Mouse (Mus musculus): ENCODE measurements around the gene Scn2a.
A peak's percentile ranks its signal among the peaks of the same experiment; 100 is the strongest.

Gene Scn2a

DNA sequence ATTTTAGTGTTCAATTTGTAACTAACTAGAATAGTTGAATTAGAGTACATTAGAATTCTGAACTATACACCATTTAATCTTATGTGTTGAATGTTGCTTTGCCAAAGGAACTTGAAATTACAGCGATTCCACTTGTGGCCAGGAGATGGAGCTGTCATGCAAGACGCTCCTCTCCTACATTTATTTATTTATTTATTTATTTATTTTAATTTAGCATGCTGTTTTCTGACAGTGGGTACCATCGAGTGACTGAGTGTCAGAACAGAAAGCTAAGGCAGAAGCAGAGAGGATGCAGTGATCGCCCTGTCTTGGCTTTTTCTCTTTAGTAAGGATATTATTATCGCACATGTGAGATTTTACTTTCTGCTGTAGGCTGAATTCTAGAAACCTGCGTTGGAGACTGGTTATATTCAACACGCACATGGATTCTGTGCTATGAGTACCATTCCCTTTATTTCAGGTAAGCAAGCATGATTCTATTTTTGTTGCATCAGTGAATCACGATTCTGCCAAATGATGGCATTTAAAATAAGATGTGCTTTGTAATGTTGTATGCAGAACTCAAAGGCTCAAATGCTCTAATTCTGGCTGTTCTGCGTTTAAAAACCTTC, at the start of gene Scn2a:
Gene Scn2a (plus strand): TSS at position 216 of the 611 bp plus-strand sequence.
- DNase-seq (ENCODE audit: low read depth) = peak; percentile 7

DNA sequence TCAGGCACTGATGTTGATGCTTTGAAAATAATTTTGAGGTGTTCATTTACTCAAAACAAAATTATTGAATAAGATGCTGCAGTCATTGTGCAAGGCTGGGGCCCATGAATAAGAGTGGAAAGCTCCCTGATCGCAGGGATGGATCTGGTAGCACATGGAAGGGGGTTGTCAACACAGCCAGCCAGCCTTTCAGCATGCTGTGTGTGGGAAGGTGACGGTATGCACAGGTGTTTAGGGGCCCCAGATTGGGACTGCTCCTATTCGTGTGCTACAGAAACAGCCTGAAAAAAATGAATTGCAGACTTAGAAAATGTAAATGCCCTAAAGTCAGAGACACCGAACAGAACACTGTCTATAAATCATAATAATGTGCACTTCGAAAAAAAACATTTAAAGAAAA, 32.9 kb upstream of the Scn2a start:
- DNase-seq (ENCODE audit: low read depth) = no peak

DNA sequence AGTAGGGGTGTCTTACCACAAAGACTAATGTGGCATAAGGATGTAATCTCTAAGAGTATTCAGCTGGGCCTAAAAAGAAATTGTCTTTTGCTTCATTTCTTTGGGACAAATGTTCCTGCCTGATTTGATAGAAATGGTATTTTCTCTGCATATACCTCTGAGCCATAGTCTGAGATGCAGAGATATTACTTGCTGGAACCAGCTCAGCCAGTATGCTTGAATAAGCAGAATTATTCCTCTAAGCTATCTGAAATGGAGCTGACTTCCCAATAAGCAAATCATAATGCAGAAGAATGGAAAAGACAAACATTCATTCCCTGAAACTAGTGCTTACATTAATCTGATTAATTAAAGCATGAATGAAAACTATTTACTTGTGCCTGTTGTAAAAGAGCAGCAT, 12.8 kb upstream of the Scn2a start:
- no peak for DNase-seq (ENCODE audit: low read depth)

DNA sequence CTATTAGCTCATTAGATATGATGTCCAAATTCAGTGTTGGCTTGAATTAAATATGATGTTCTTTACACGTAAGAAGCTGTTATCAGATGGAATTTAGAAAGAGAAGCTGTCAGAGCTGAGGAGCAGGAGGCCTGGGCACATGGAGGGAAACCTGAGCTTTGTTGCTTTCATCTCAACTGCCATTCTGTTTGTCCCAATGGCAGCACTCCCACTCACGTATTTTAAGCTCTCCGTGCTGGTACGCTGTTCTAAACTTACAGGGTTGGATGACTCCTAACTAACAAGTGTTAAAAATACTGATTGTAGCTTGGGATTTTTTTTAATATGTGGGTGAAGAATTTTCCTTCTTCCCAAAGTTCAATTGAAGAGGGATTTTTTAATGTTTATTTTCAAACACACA, 8.7 kb upstream of the Scn2a start:
- no peak for DNase-seq (ENCODE audit: low read depth)

DNA sequence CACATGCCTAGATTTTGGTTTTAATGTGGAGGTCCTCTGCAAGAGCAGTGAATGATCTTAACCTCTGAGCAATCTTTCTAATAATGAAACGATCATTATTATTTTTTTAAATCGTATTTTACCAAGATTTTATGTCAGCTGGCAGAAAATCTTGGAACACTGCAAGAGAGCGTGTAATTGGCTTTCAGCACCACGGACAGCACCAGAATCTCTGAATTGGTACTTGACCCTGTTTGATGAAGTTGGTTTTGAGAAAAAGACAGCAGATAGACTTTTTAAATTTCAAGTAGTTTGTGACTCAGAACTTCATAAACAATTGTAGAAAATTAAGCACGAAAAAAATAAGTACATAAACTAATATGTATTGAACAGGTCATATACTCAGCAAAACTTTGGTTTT, 790 bp upstream of the Scn2a start:
- peak; percentile 33 for DNase-seq (ENCODE audit: low read depth)

DNA sequence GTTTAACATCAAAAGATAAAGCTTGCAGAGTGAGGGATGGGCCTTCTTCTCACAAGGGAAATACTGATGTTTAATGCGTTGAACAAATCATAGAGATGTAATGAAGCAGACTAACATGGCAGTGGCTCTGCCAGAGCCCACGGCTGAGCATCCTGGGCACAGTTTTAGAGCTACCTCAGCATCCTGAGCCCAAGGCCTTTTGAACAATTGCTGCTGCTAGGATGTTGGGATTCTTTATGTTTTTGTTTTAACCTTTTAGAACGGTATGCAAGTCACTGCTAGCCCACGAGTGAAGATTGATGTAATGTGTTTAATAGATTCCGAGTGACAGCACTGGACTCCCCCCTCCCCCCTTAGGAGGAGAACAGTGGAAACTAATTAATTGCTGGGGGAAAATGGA, 683 bp downstream of the Scn2a start:
- no peak for DNase-seq (ENCODE audit: low read depth)

DNA sequence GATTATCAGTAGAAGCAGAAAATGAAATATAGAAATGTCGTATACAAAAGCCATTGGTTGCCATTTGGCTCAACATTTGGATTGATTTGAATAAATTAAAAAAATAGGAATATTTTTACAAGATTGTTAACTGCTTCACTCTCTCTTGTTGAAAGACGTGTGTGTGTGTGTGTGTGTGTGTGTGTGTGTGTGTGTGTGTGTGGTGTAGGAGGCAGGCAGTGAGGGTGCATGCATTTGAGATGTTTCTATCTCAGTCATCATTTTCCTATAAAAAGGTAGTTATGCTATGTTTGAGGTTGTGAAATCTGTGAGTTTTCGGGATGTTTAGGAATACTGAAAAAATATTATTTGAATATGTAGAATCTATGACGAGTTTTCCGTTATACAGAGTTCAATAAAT, 1.3 kb downstream of the Scn2a start:
- DNase-seq (ENCODE audit: low read depth) = no peak

DNA sequence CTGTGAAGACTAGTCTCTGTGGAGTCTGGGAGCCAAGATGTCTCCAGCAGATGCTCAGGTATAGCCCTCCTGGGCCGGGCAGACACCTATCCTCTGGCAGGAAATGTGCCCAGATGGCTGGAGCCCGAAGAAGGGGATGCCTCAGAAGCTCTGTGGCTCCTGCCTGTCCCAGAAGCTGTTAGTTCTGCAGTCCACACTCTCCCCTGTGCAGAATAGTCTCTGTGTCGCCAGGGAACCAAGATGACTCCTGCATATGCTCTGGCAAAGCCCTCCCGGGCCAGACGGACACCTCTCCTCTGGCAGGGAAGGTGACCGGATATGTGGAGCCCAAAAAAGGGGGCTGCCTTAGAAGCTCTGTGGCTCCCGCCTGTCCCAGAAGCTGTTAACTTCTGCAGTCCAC, 32.1 kb downstream of the Scn2a start:
- no peak for DNase-seq (ENCODE audit: low read depth)

DNA sequence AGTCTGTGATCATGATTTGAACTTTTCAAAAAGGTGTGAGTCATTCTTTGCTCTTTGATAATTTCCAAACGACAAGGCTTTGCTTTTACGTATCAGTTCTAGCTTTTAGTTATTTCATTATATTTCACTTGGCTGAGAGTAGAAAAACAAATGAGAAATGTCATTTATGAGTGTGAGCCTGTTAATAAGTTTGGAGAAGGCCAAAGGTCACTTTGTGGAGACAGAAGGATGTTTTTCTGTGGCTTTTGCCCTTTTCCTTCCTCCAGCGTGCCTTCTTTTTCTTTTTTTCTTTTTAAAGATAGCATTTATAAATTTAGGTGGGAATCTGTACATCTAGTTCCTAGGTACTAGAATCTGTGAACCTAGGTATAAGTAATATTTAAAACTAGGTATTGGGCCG, 36.5 kb downstream of the Scn2a start:
- DNase-seq (ENCODE audit: low read depth) = no peak

DNA sequence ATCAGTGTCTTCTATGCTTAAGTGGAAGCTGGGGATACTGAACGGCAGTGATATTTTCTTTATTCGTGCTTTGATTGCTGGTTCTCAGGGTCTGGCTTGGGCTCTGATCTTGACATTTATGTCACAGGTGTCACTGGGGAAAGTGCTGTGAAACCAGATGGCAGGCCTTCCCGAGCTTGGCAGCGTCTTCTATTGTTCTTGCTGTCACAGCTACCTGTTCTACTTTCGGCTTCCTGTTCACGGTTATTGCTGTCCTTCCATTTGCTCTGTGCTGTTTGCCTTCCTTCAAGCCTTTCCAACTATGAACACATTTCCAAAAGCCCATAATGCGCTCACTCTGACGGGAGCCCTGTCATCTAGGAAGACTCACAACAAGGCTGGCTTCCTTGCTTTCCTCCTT, 37.9 kb downstream of the Scn2a start:
- no peak for DNase-seq (ENCODE audit: low read depth)

DNA sequence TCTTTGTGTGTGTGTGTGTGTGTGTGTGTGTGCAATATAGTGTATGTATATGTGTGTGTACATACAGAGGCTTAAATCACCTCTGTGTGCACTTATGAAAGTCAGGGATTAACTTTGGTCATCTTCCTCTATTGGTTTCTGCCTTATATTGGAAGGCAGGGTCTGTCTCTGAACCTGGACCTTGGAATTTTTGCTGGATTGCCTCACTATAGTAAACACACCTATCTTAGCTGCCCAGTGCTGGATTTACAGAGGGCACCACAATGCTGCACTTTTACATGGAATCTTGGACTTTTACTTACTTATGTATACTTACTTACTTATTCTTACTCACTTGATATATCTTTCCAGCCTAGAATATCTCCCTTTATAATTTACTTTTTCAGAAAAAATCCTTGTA, 43.3 kb downstream of the Scn2a start:
- no peak for DNase-seq (ENCODE audit: low read depth)

DNA sequence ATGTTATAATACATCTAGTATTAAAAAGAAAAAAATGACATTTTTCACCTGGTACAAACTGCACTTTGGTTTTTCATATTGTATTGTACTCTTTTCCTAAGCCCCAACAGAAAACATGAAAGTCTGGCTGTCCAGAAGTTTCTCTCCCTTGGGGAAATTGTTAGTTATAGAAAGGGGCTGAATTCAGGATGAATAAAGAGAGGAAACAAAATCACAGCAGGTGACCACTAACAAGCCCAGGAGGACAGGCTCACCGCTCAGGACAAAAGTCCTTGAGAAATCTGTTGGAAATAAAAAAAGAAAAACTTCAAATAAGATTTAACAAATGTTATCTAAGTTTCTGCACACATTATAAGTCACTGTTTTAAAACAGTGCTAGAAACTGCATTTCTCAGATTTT, 43.9 kb downstream of the Scn2a start:
- DNase-seq (ENCODE audit: low read depth) = no peak

DNA sequence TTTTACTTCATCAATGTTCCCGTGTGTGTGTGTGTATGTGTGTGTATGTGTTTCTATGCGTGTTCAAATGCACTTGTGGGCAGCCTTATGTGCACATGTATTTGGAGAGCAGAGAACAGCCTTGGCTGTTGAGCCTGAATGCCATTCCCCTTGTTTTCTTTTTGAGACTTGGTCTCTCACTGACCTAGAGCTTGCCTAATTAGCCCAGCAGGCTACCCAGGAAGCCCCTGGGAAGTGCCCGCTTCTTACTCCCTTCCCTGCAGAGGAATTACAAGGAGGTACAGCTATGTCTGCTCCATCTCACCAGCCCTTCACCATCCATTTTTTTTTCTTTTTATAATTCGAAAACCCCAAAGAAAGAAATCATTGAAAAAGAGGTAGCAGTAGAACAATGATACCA, 44.6 kb downstream of the Scn2a start:
- DNase-seq (ENCODE audit: low read depth) = no peak

DNA sequence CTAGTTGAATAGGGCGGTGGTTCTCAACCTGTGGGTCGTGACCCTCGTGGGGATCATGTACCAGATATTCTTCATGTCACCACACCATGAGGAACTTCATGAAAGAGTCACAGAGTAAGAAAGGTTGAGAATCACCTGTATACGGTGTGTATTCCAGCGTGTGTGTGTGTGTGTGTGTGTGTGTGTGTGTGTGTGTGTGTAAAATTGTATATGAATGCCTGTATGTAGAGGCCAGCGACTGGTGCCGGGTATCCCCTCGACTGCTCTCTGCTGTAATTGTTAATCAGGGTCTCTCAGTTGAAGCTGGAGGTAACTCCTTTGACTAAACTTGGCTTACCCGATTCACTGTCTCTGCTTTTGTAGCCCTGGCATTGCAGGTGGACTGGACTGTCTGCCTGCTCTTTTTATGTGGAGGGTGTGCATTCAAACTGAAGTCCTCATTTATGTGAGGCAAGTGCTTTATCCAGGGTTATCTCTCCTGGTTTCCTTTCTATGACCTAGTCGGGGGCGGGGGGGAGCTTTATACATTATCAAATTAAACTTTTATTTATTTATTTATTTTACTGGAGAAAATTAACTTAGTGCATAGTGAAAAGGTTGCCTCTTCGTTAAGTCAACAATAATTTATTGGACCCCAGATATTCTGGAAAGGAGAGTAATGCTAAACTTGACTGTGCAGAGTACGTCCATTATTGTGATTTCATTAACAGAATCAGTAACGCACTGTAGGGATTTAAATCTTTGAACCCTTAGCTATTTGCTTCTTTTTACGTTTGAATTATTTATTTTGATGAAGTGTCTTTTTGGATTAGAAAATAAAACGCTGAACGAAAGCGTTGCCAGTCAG, 47.2 kb downstream of the Scn2a start:
- no peak for DNase-seq (ENCODE audit: low read depth)

DNA sequence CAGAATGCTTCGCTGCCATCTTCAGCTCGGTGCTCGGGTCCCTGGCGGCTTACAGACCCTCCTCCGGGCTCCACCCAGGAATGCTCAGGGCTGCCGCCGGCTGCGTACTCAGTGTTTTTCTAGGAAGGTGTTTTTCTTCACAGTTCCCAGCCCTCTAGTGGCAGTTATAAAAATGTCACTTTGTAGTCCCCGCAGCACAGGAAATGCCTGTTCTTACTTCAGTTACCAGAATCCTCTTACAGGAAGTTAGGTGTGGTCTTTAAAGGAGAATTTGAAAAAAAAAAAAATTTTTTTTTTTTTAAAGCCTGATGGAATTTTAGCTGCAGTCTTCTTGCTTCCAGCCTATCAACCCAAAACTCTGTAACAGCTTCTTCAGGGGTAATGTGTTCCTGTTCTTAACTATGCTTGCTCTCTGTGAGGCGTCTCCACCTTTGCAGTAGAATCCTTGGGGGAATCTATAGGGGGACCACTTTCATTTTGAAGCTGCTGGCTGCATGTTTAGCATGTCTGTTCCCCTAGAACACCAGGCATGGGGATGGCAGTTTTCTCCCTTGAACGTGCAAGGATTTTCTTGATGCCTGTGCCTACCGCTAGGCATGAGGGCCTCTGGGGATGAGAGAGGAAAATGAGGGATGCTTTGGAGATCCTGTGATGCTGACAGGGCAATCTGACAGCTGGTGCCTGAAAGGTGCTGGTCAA, 48.0 kb downstream of the Scn2a start:
- peak; percentile 36 for DNase-seq (ENCODE audit: low read depth)

DNA sequence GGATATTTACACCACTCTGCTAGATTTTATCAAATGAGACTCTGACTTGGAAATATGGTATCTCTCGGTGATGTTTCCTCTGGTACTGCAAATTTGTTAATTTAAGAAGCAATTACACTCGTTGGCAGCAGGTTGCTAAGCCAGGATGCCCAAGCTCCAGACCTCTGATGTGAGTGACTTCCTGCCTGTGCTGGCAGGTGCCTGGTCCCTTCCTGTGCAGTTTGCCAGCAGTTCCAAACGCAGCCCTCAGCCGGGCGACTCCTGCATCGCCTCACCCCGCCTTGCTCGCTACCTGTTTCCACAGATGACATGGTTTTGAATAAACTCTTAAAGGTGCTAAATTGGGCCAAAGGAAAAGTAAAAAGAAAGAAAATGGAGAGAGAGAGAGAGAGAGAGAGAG, 49.0 kb downstream of the Scn2a start:
- no peak for DNase-seq (ENCODE audit: low read depth)

DNA sequence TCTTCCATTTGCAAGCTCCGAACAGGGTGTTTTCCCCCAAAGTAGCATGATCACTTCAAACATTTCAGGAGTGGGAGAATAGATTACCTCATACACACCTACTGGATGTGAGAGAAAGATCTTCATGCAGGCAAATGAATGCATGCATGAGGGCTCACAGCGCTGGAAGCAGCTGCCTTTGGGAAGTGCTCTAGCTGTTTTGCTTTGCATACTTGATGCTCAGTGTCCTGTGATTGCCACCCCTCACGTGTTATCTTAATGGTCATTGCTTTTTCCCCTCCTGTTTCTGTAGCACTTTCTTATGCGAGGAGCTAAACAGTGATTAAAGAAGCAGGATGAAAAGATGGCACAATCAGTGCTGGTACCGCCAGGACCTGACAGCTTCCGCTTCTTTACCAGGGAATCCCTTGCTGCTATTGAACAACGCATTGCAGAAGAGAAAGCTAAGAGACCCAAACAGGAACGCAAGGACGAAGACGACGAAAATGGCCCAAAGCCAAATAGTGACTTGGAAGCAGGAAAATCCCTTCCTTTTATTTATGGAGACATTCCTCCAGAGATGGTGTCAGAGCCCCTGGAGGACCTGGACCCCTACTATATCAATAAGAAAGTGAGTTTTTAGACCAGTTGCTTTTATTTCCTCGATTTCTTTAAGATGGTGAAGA, 49.7 kb downstream of the Scn2a start:
- no peak for DNase-seq (ENCODE audit: low read depth)

DNA sequence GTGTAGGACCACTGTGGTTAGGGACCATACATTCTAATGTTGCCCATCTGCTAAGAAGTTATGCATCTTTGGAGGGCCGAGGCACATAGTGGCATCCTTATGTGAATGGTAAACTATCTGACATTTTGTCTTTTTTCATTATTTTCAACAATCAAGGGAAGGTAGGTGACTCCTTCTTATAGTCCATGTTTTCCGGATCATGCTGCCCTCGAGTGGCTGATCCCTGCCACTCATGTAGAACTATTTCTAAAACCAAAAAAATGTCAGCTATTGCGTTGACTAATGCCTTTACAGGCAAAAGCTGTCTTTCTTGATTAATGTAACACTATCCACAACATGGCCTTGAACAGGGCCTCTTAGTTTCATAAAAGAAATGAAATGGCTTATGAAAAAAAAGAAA, 59.0 kb downstream of the Scn2a start:
- DNase-seq (ENCODE audit: low read depth) = no peak

DNA sequence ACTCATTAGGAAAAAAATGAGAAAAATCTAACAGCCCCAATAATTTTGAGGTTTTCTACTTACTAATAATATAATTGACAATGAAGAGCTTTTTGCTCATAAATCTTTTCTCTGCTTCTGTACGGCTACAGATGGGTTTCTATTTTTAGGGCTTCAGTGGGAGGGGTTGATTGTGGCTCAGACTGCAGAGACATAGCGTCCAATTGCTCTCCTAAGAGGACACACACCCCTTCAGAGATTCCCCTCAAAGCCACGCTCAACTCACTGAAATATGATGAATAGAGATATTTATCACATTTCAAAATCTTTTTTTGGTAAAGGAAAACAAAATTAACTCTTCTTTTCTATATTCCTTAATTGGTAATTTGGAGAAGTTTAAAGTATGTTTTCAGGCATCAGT, 64.6 kb downstream of the Scn2a start:
- DNase-seq (ENCODE audit: low read depth) = no peak

DNA sequence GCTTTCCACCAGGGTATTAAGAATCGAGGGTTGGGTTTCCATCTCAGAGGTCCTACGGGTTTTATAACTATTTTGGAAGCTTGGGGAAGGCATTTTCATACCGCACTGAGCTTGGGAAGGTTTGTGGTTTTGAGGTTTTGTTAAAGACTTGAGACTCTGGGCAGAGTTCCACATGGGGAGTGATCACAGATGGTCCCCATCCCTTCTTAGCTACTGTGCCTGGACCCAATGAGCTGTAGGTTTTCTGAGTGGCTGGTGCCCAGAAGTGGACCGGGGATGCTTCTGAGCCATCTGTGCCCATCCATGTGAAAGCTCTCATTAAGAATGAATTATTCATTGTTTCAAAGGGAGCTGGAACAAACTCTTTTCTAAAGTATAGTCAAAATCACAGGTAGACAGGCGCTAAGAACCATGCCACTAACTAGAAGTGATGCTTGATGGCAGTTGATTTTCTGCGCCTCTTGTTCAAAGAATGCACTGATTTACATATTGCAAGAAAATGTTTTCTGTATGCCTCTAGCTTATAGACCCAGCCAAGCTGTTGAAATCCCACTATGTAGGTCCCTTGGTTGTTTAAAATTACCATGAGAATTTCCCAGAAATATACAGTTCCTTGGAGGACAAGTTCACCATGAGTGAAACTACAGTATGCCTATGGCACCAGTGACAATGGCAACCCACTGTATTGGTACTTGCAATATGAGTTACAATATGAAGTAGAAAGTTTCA, 70.0 kb downstream of the Scn2a start:
- DNase-seq (ENCODE audit: low read depth) = no peak

DNA sequence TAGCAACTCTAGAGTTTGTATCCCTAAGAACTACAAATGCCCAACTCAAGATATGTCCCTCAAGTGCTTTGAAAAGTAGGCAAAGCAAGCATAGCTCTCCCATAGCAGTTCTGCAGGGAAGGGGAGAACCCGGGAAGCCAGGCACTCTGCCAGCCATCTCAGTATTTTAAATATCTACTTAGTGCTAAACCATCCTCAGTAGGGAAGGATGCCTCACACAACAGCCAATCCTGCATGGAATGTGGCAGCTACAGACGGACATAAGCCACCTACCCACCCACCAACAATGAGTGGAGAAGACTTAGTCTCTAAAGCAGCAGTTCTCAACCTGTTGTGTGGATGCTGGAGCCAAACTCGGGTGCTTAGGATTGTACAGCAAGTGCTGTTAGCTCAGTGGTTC, 73.9 kb downstream of the Scn2a start:
- DNase-seq (ENCODE audit: low read depth) = no peak

DNA sequence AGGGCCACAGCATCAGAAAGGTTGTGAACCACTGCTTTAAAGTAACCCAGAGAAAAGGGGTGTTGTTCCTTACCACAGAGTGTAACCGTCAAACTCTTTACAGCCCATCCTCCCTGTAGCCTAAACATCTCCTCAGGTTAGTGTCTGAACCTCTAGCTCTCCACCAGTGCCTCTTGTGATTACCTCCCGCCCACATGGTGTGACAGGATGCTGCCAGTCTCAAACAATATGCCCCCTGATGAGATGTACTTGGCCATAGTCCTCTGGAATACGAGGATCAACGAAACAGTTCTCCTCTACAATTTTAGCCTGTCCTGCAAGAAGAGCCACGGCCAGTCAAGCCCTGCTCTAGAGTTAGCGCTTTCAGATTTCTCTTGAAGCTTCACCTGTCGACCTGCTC, 74.5 kb downstream of the Scn2a start:
- DNase-seq (ENCODE audit: low read depth) = no peak
